In genomic region chr12:112395909-112396308, GRCm38 (mm10) we compare ENCODE assay signal across 17 mouse cellular contexts.
DNase-seq lines count a peak whose midpoint lies in the region; ATAC-seq lines count a peak whose summit lies in the region.
"Had no signal": no experiment of that assay in that cellular context is flagged by ENCODE, and none has a peak within 500 bp of the region (broad histone marks: within the 10 kb centered on the region; RNA-seq: fewer than 3 reads in every experiment).

No protein-coding gene starts in this region.

- DNase-seq in frontal cortex, postnatal 10 days (ENCODE audit: low spot score in 2 of 2): no peak
- DNase-seq in right cerebral cortex, postnatal 4 days: peak; percentile 33
- DNase-seq in right cerebral cortex, postnatal 25 days: no peak
- DNase-seq in layer of hippocampus, postnatal 10 days (ENCODE audit: low spot score in 2 of 2): no peak
- DNase-seq in kidney, adult 8-10 months: no peak
- no peak for DNase-seq in testis, postnatal 14 days (ENCODE audit: low spot score)
- DNase-seq: cerebellum, adult 11 months; cerebellum, postnatal 25 days; gastrocnemius, adult 2 months; heart, adult 11 months; lung, embryonic 14.5 days had no signal

- H3K9ac ChIP-seq in midbrain, embryonic 16.5 days (ENCODE audit: low read depth, low read length): 0 out of 2 replicates have a peak overlapping the region, but pooled peaks have one; percentile 35
- H3K9ac ChIP-seq: heart, embryonic 15.5 days; lung, embryonic 14.5 days had no signal

- no peak overlapping the region; the same call in 1 of the 2 replicates for H3K4me3 ChIP-seq in midbrain, embryonic 16.5 days (ENCODE audit: low read depth, low read length)
- H3K4me3 ChIP-seq: gastrocnemius, adult 2 months; heart, embryonic 15.5 days had no signal

- 36% methylated on average over 13 of the region's 13 CpGs for WGBS in midbrain, embryonic 16.5 days

- H3K4me1 ChIP-seq in midbrain, embryonic 16.5 days (ENCODE audit: control insufficient read depth, insufficient read depth, low read length): peaks cover 13% of the 10 kb centered on the region
- H3K4me1 ChIP-seq: heart, embryonic 15.5 days had no signal

- no peaks in the 10 kb centered on the region for H3K36me3 ChIP-seq in midbrain, embryonic 16.5 days (ENCODE audit: control insufficient read depth, insufficient read depth, low read length)
- H3K36me3 ChIP-seq: heart, embryonic 15.5 days had no signal

- peak; percentile 64 for ATAC-seq in frontal cortex, adult (ENCODE audit: low TSS enrichment)
- ATAC-seq in midbrain, embryonic 16.5 days: peak; percentile 63
- ATAC-seq: activated CD4-positive, CD25-positive, alpha-beta regulatory T cell, adult 4 months had no signal

- H3K4me2 ChIP-seq in midbrain, embryonic 16.5 days (ENCODE audit: low read length): peak overlapping the region; percentile 37
- H3K4me2 ChIP-seq: heart, embryonic 15.5 days; lung, embryonic 14.5 days had no signal

- peaks cover 4% of the 10 kb centered on the region; the same call in 1 of the 2 replicates for H3K27me3 ChIP-seq in midbrain, embryonic 16.5 days (ENCODE audit: control insufficient read depth, insufficient read depth, low read depth, low read length)

- no peaks in the 10 kb centered on the region for H3K9me3 ChIP-seq in midbrain, embryonic 16.5 days (replicated peaks; ENCODE audit: control insufficient read depth, low read length, poor library complexity, severe bottlenecking)
- H3K9me3 ChIP-seq: heart, embryonic 15.5 days had no signal

- H3K27ac ChIP-seq in midbrain, embryonic 16.5 days (ENCODE audit: low read length): peak overlapping the region; percentile 66
- H3K27ac ChIP-seq: gastrocnemius, adult 2 months; heart, embryonic 15.5 days; kidney, postnatal 0 days; macrophage had no signal
